Mouse (Mus musculus) liver, adult 2 months (tissue): Measurements from ENCODE around the gene Tardbp.

Experiments
- CTCF ChIP-seq: fragments of 200-500 bp; IDR thresholded peaks from 2 replicates; pipeline ENCODE4 v1.5.1; 2011; ENCODE audit warnings: low read depth, low read length, control low read depth
- POLR2A ChIP-seq: fragments of 200-500 bp; IDR thresholded peaks from 2 replicates; pipeline ENCODE4 v1.6.1; 2011; ENCODE audit warnings: low read length, control low read depth; ENCODE audit not compliant: insufficient read depth; ENCODE audit errors: extremely low read depth

DNA sequence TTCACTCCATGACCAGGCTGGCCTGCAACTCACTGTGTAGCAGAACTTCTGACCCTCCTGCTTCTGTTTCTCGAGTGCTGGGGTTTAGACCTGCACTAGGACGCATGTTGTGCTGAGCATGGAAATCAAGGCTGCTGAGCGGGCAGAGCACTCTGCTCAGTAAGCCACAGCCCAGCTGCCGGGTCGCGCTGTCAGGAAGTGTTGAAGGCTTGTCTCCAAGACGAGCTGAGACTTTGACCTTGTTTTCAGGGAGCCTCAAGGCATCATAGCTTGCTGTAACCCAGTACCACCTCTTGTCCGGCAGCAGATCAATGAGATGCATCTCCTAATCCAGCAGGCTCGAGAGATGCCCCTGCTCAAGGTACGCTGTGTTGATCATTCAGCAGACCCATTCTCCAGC lies 56.7 kb downstream of the Tardbp start:
- no peak for TF ChIP-seq CTCF
- TF ChIP-seq POLR2A: no peak
